Mouse (Mus musculus) erythroblast, embryonic 14.5 days (primary cell): Measurements from ENCODE around the gene Akap2.

ENCODE experiments used
- GATA1 ChIP-seq: IDR thresholded peaks from 2 replicates; pipeline ENCODE4 v1.6.1; 2012; ENCODE audit warnings: low read length, inconsistent platforms, mixed read lengths
- TAL1 ChIP-seq: IDR thresholded peaks from 3 replicates; pipeline ENCODE4 v1.6.1; 2012; ENCODE audit warnings: low read length, inconsistent platforms, mixed read lengths

GRCm38 (mm10) chr4:57845031-57845431, 127.6 kb downstream of the Akap2 start:
- TF ChIP-seq TAL1, result no peak
- no peak for TF ChIP-seq GATA1
